Mouse (Mus musculus) CD8-positive naive resting alpha-beta T cell, adult 2 months (primary cell): ENCODE data around the gene Zc3h8.
A peak's percentile ranks its signal among the peaks of the same experiment; 100 is the strongest.

Source experiments
- DNase-seq, 2 experiments: peaks; one replicate each; pipeline ENCODE4 v3.0.0; 2022; ENCODE audit warnings: low read depth in 2 of 2, low spot score in 2 of 2

Gene Zc3h8

GRCm38 (mm10) chr2:128943538-128944528 lies at the start of gene Zc3h8:
TSS of gene Zc3h8 (minus strand) at chr2:128944077.
- peak; percentile 94 to 95 for DNase-seq

GRCm38 (mm10) chr2:128984746-128985145 lies 40.9 kb upstream of the Zc3h8 start:
- no peak for DNase-seq

- no peak for DNase-seq
These were observed 31.7 kb upstream of the Zc3h8 start for GRCm38 (mm10) chr2:128975572-128975971.

GRCm38 (mm10) chr2:128972301-128972700 lies 28.4 kb upstream of the Zc3h8 start:
- DNase-seq = no peak

GRCm38 (mm10) chr2:128968475-128969083 lies 24.7 kb upstream of the Zc3h8 start:
- no peak for DNase-seq

GRCm38 (mm10) chr2:128967661-128968441 lies 24.0 kb upstream of the Zc3h8 start, which contains the start of gene Gm10762:
TSS of gene Gm10762 (minus strand) at chr2:128967725.
- DNase-seq = peak; percentile 9 to 39

GRCm38 (mm10) chr2:128966641-128967580 lies 23.0 kb upstream of the Zc3h8 start, which contains the start of gene Zc3h6:
TSS of gene Zc3h6 (plus strand) at chr2:128967402.
- DNase-seq = peak; percentile 97

- no peak for DNase-seq
These were observed 22.4 kb upstream of the Zc3h8 start for GRCm38 (mm10) chr2:128966236-128966635.

GRCm38 (mm10) chr2:128965505-128966105 lies 21.7 kb upstream of the Zc3h8 start:
- DNase-seq = no peak

- DNase-seq = no peak
These were observed 10.3 kb upstream of the Zc3h8 start for GRCm38 (mm10) chr2:128954186-128954585.

GRCm38 (mm10) chr2:128947962-128948588 lies 4.2 kb upstream of the Zc3h8 start:
- peak; percentile 28 to 59 for DNase-seq

GRCm38 (mm10) chr2:128936256-128936655 lies 7.6 kb downstream of the Zc3h8 start:
- no peak for DNase-seq

- no peak for DNase-seq
These were observed 13.2 kb downstream of the Zc3h8 start for GRCm38 (mm10) chr2:128930704-128931103.

- no peak for DNase-seq
These were observed 15.4 kb downstream of the Zc3h8 start for GRCm38 (mm10) chr2:128928446-128928845.

GRCm38 (mm10) chr2:128924799-128925198 lies 19.1 kb downstream of the Zc3h8 start:
- DNase-seq = no peak

- DNase-seq = no peak
These were observed 27.3 kb downstream of the Zc3h8 start for GRCm38 (mm10) chr2:128916528-128916927.

- DNase-seq = no peak
These were observed 28.9 kb downstream of the Zc3h8 start for GRCm38 (mm10) chr2:128914978-128915377.

- no peak for DNase-seq
These were observed 40.2 kb downstream of the Zc3h8 start for GRCm38 (mm10) chr2:128903661-128904060.

GRCm38 (mm10) chr2:128902843-128903242 lies 41.0 kb downstream of the Zc3h8 start:
- DNase-seq = no peak
